Mouse (Mus musculus) heart, embryonic 11.5 days (tissue): ENCODE measurements around the gene Cotl1. TPM values are rescaled to one million over a fixed set of nuclear protein-coding genes. Genes with fewer than 3 reads are reported as not detected.

Experiments used
- ATAC-seq: fragments of 200-750 bp; cut with Nextera tagmentation; replicated peaks from 2 replicates; pipeline ENCODE4 v1.8.0; 2017; ENCODE audit warnings: moderate library complexity; ENCODE audit not compliant: insufficient number of reproducible peaks, low FRiP score, low TSS enrichment
- H3K27ac ChIP-seq: fragments of 300-500 bp; sonication (generic); 2 replicates; pipeline ENCODE4 v1.5.1; 2014; ENCODE audit warnings: mild to moderate bottlenecking, low read depth, low read length
- H3K27me3 ChIP-seq: fragments of 300-500 bp; sonication (generic); 2 replicates; pipeline ENCODE4 v1.6.1; 2014; ENCODE audit warnings: mild to moderate bottlenecking, low read length, mixed read lengths; ENCODE audit not compliant: control insufficient read depth, insufficient read depth
- H3K36me3 ChIP-seq: fragments of 300-500 bp; sonication (generic); 2 replicates; pipeline ENCODE4 v1.6.1; 2014; ENCODE audit warnings: mild to moderate bottlenecking, low read length, moderate library complexity, mixed read lengths; ENCODE audit not compliant: control insufficient read depth, insufficient read depth
- H3K4me1 ChIP-seq: fragments of 300-500 bp; sonication (generic); 2 replicates; pipeline ENCODE4 v1.6.1; 2014; ENCODE audit warnings: low read length; ENCODE audit not compliant: control insufficient read depth, insufficient read depth
- H3K4me2 ChIP-seq: fragments of 300-500 bp; sonication (generic); 2 replicates; pipeline ENCODE4 v1.6.1; 2014; ENCODE audit warnings: mild to moderate bottlenecking, moderate library complexity
- H3K4me3 ChIP-seq: fragments of 300-500 bp; sonication (generic); 2 replicates; pipeline ENCODE4 v1.5.1; 2014; ENCODE audit warnings: low read depth, low read length
- H3K9ac ChIP-seq: fragments of 300-500 bp; sonication (generic); 2 replicates; pipeline ENCODE4 v1.6.1; 2014; ENCODE audit warnings: mild to moderate bottlenecking, low read depth, low read length, moderate library complexity
- H3K9me3 ChIP-seq: fragments of 300-500 bp; sonication (generic); replicated peaks from 2 replicates; pipeline ENCODE4 v1.6.1; 2016; ENCODE audit warnings: low read length; ENCODE audit not compliant: control insufficient read depth
- WGBS: fragments of 180-500 bp; shearing (Covaris S2); extraction: QIAGEN DNeasy Blood & Tissue Kit; methylation state at CpG from one replicate; pipeline ENCODE4 v1.1.7; 2014; ENCODE audit not compliant: insufficient replicate concordance; 5-methylcytosine and 5-hydroxymethylcytosine counted together
- polyA plus RNA-seq: library from polyadenylated mRNA; unstranded; fragments of >200 nt; fragmentation: Nextera tagmentation; extraction: Ambion mirVana; gene quantifications from 2 replicates; pipeline ENCODE4 v1.2.1, GENCODE M21; 2014

The Cotl1 gene
- polyA plus RNA-seq, 1 experiment from 2014 or later, result 110 TPM

GRCm38 (mm10) chr8:119784676-119785075 lies 55.7 kb downstream of the Cotl1 start:
- peaks cover 7% of the 10 kb centered on the region; the same call in 1 of the 2 replicates for H3K27me3 ChIP-seq
- H3K4me2 ChIP-seq, result no peak overlapping the region
- H3K27ac ChIP-seq, result no peak overlapping the region
- ATAC-seq, result no peak
- no peaks in the 10 kb centered on the region for H3K9me3 ChIP-seq
- H3K36me3 ChIP-seq, result no peaks in the 10 kb centered on the region
- 64% methylated on average over 7 of the region's 7 CpGs for WGBS
- peaks cover 5% of the 10 kb centered on the region for H3K4me1 ChIP-seq
- H3K4me3 ChIP-seq, result no peak overlapping the region
- 0 out of 2 replicates have a peak overlapping the region, but pooled peaks have one; percentile 2 for H3K9ac ChIP-seq

DNA sequence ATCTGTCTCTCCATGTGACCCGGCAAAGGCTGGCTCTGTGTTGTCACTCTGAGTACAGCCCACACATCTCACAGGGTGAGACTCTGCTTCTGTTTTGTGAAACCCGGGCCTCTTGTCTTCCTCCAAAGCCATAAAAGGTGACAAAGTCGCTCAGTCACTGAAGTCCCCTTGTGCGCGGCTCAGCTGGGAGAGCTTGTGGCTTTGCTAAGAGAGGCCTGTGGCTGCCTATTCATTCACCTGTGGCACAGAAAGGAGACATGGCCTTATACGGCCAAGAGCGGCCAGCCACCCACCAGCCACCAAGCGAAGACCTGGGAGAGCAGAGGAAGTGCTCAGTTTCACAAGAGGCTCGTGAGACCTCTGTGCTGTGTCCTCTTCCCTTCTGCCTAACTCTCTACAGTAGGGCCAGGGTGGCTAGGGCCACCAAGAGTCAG lies 56.2 kb downstream of the Cotl1 start:
- Histone ChIP-seq H3K36me3 (no peaks in the 10 kb centered on the region), H3K4me2 (no peak overlapping the region), H3K4me1 (peaks cover 5% of the 10 kb centered on the region), H3K27me3 (peaks cover 7% of the 10 kb centered on the region; the same call in 1 of the 2 replicates), H3K4me3 (no peak overlapping the region), H3K27ac (no peak overlapping the region), H3K9ac (0 out of 2 replicates have a peak overlapping the region, but pooled peaks have one; percentile 34), H3K9me3 (no peaks in the 10 kb centered on the region)
- no peak for ATAC-seq
- 36% methylated on average over 9 of the region's 9 CpGs for WGBS

GRCm38 (mm10) chr8:119783579-119783978 lies 56.8 kb downstream of the Cotl1 start:
- H3K4me3 ChIP-seq, result no peak overlapping the region
- no peak for ATAC-seq
- no peak overlapping the region for H3K4me2 ChIP-seq
- no peak overlapping the region for H3K9ac ChIP-seq
- peaks cover 7% of the 10 kb centered on the region; the same call in 1 of the 2 replicates for H3K27me3 ChIP-seq
- H3K9me3 ChIP-seq, result no peaks in the 10 kb centered on the region
- no peak overlapping the region for H3K27ac ChIP-seq
- peaks cover 10% of the 10 kb centered on the region for H3K4me1 ChIP-seq
- WGBS, result 58% methylated on average over 6 of the region's 6 CpGs
- H3K36me3 ChIP-seq, result no peaks in the 10 kb centered on the region

GRCm38 (mm10) chr8:119782715-119783114 lies 57.6 kb downstream of the Cotl1 start:
- Histone ChIP-seq H3K9me3 (no peaks in the 10 kb centered on the region), H3K9ac (no peak overlapping the region), H3K4me1 (peaks cover 12% of the 10 kb centered on the region), H3K4me2 (no peak overlapping the region), H3K27me3 (peaks cover 7% of the 10 kb centered on the region; the same call in 1 of the 2 replicates), H3K36me3 (no peaks in the 10 kb centered on the region), H3K27ac (no peak overlapping the region), H3K4me3 (no peak overlapping the region)
- no peak for ATAC-seq
- WGBS, result 6% methylated on average over 5 of the region's 5 CpGs

DNA sequence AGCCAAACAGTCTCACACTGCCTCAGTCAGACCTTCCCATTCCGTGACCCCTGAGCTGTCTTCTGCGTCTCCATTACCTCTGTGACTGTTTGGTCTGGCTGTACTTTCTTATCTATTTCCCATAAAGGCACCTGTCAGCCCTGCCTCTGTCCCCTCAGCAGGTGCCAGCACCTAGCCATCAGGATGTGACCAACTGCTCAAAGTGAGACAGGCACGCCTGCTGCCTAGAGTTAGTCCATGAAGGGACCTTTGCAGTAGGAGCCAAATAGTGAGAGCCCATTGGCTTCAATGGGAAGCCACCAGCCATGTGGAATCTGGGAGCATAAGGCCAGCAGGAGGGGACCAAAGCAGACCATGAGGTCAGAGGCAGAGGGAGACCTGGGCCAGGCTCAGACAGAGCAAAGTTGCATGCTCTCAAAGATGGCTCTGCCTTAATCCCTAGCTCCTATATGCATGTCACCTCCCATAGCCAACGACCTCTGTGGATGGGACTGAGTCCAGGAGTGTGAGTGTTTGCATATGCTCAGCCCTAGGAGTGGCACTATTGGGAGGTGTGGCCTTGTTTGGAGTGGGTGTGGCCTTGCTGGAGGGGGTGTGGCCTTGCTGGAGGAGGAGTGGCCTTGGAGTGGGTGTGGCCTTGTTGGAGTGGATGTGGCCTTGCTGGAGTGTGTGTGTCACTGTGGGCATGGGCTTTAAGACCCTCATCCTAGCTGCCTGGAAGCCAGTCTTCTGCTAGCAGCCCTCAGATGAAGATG lies 59.1 kb downstream of the Cotl1 start:
- Histone ChIP-seq H3K36me3 (no peaks in the 10 kb centered on the region), H3K4me2 (no peak overlapping the region), H3K9me3 (no peaks in the 10 kb centered on the region), H3K9ac (no peak overlapping the region), H3K27ac (no peak overlapping the region), H3K4me1 (peaks cover 22% of the 10 kb centered on the region), H3K4me3 (no peak overlapping the region), H3K27me3 (peaks cover 7% of the 10 kb centered on the region; the same call in 1 of the 2 replicates)
- no peak for ATAC-seq
- WGBS, result 65% methylated on average over 4 of the region's 4 CpGs

- Histone ChIP-seq H3K36me3 (no peaks in the 10 kb centered on the region), H3K27me3 (peaks cover 3% of the 10 kb centered on the region; the same call in 1 of the 2 replicates), H3K4me2 (no peak overlapping the region), H3K4me1 (peaks cover 22% of the 10 kb centered on the region), H3K27ac (no peak overlapping the region), H3K9me3 (no peaks in the 10 kb centered on the region), H3K9ac (no peak overlapping the region), H3K4me3 (no peak overlapping the region)
- no peak for ATAC-seq
- 75% methylated on average over 9 of the region's 9 CpGs for whole genome bisulfite sequencing
Observed at GRCm38 (mm10) chr8:119780402-119781049, 59.8 kb downstream of the Cotl1 start.

DNA sequence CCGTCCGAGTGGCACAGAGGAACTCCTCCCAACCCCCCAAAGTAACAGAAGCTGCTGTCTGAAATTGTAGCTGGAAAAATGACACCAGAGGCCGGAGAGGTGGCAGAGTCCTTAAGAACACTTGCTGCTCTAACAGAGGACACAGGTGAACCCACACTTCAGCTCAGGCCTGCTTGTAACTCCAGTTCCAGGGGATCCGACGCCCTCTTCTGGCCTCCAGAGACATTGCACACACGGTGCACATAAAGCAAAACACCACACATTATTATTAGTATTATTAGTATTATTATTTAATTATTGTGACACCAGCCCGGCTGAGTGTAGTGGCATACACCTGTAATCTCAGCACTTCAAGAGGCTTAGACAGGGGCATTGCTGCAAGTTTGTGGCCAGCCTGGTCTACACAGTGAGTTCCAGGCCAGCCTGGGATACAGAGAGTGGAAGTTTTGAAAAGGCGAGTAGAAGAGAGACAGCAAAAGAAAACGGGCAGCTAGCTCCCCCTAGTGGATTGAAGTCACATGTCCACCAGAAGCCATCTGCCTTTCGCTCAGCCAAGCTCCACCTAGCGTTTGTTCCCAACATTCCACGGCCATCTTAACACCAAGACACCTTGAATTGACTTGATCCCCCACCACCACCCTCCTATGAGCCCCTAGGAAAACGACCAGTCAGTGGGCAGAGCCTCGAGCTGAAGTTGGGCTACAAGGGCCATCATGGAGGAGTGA lies 61.2 kb downstream of the Cotl1 start:
- no peaks in the 10 kb centered on the region for H3K27me3 ChIP-seq

DNA sequence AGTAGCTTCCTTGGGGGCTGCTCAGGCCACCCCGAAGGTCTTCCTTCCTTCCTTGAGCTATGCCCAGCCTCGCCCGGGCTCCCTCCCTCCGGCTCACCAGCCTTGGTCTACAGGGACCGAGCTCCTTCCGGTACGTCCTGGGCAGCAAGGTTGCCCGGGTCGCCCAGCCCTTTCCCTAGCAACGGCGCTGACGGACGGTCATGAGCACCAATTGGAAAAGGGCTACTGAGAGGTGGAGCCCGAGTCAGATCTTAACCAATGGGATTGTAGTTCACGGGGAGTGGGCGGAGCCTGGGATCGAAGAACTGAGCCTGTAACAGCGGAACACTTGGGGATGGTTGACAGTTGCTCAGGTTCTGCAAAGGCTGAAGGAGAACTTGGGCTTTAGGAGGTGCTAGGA lies 62.1 kb downstream of the Cotl1 start, which contains the start of gene Tldc1:
Gene Tldc1, minus strand, starts transcription at position 154 of the 400 bp plus-strand sequence.
- Histone ChIP-seq H3K27me3 (no peaks in the 10 kb centered on the region), H3K4me1 (peaks cover 17% of the 10 kb centered on the region), H3K36me3 (no peaks in the 10 kb centered on the region), H3K4me3 (peak within 1 kb of the TSS; percentile 45), H3K9ac (peak within 1 kb of the TSS; percentile 78), H3K4me2 (peak within 1 kb of the TSS; percentile 79), H3K9me3 (no peaks in the 10 kb centered on the region), H3K27ac (peak within 1 kb of the TSS; percentile 59)
- WGBS, result 0% methylated on average over 18 of the region's 18 CpGs
- peak; percentile 96 for ATAC-seq

More for the DNA sequence above, 61.2 kb downstream of the Cotl1 start:
- ATAC-seq, result no peak
- Histone ChIP-seq H3K9me3 (no peaks in the 10 kb centered on the region), H3K27ac (no peak overlapping the region; the same call in 1 of the 2 replicates), H3K9ac (no peak overlapping the region), H3K4me3 (peak overlapping the region; percentile 45; the same call in 1 of the 2 replicates), H3K36me3 (no peaks in the 10 kb centered on the region), H3K4me2 (peak overlapping the region; percentile 79), H3K4me1 (peaks cover 22% of the 10 kb centered on the region)
- 21% methylated on average over 14 of the region's 14 CpGs for WGBS
